Mouse (Mus musculus): ENCODE measurements around the gene Chit1.

The Chit1 gene

GRCm38 (mm10) chr1:134146066-134146465, 35.0 kb downstream of the Chit1 start:
- DNase-seq (ENCODE audit: low spot score), result no peak

DNA sequence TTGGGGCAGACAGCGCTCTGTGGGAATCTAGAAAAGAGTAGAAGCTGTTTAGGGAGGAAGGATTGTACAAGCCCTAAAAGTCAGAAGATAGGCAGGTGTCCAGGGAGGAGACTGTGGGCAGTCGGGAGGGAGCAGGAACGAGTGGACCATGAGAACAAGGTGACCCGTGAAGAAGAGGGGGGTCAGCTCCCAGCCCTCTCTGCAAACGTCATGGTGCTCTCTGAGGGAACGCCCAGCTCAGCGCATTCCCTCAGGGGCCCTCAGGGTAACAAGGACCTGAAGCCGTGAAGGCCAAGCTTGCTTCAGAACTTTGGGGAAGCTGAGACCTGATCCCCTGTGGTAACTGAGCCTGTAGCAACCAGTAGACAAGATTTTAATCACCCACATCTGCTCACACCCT, 39.0 kb downstream of the Chit1 start:
- DNase-seq (ENCODE audit: low spot score), result no peak

- no peak for DNase-seq (ENCODE audit: low spot score)
Observed at GRCm38 (mm10) chr1:134150745-134151144, 39.7 kb downstream of the Chit1 start.

DNA sequence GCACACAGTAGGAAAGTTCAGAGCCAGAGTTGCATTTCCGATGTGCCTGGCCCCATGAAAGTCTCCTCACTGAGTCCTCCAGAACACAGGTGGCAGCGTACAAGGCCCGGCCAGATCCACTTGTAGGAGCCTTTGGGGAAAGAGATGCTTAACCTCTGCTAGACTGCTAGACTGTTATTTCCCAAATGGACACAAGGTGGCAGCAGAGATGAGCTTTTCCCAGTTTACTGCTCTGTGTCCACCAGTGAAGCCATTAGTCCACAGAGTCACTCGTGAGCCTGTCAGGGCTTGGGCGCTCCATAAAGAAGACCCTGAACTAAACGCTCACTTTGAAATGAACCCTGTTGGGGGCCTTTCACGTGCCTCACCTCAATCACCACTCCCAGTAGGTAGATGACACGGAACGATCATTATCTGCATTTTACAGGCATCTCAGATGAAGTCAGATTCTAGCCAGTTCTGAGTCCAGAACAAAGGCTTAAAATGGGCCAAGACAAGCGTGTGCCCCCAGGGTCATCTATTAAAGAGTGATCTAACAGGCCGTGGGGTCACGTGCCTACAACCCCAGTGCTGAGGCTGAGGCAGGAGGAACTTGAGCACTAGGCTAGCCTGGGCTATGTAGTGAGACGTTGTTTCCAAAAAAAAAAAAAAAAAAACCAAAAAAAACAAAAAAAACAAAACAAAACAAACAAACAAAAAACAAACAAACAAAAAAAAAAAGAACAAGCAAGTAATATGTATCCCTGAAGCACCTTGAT, 40.8 kb downstream of the Chit1 start:
- peak; percentile 78 for DNase-seq (ENCODE audit: low spot score)

- no peak for DNase-seq (ENCODE audit: low spot score)
Observed at GRCm38 (mm10) chr1:134152626-134153590, 41.9 kb downstream of the Chit1 start.

DNA sequence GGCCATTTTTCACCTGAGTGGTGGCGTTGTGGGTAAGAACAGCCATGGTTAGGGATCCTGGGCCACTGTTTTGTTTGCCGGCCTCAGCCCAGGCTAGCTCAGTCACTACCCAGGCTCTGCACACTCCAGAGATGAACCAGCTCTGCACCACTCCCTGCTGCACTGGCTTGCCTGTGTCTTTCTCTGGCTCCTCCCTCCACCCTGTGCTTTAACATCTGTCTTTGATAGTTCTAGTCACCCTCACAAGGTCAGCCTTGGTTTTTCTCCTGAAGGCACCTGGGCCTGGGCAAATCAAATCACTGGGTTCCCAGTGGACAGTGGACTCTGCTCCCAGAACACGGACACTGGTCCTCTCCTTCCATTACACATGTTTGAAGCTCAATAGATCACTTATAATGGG, 43.1 kb downstream of the Chit1 start:
- no peak for DNase-seq (ENCODE audit: low spot score)

DNA sequence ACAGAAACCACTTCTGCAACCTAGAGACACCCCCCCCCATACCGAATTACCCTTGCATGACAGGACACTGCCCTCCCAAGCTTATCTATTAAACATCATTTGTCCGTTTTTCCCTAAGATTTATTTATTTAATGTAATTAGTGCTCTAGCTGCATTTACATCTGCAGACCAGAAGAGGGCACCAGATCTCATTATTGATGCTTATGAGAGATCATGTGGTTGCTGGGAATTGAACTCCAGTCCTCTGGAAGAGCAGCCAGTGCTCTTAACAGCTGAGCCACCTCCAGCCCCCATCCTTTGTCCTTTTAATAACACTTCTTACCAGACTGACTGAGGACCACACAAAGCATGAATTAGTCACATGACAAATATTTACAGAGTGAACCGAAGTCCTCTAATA, 43.6 kb downstream of the Chit1 start:
- DNase-seq (ENCODE audit: low spot score), result no peak

DNA sequence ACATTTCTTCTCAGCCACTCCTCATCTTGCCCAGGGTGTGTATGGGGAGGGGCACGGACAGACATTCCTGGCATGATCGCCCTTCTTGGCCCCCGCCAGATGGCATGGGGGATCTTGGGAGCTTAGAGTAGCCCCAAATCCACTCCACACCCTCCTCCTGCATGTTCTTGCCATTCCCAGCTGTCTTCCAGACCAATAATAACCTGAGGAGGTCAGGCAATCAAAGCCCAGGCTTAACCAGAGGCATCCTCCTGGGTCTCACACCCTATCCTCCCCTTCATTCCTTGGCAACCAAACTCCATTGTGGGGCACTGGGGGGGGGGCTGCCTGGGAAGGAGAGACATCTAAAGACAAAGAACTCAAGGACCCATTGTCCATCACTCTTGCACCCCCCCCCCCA, 49.4 kb downstream of the Chit1 start:
- no peak for DNase-seq (ENCODE audit: low spot score)

GRCm38 (mm10) chr1:134161399-134161798, 50.4 kb downstream of the Chit1 start:
- no peak for DNase-seq (ENCODE audit: low spot score)

- no peak for DNase-seq (ENCODE audit: low spot score)
Observed at GRCm38 (mm10) chr1:134162510-134163225, 51.6 kb downstream of the Chit1 start.

DNA sequence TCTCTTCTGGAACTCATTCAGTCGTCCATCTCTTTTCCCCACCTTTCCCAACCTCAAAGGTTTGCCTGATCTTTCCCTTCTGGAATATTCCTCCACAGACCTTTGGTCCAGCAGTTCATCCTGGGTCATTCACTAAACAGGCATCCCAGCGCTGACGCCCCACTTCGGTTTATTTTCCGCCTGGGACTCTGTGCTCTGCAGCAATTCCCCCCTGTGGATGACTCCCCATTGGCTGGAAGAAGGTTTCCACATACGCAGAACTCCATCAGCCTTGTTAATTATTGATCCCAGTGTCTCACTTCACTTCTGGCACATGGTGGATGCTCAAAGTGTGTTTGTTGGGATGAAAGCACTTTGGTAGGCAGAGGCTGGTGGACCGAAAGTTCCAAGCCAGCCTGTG, 52.4 kb downstream of the Chit1 start:
- DNase-seq (ENCODE audit: low spot score), result no peak

DNA sequence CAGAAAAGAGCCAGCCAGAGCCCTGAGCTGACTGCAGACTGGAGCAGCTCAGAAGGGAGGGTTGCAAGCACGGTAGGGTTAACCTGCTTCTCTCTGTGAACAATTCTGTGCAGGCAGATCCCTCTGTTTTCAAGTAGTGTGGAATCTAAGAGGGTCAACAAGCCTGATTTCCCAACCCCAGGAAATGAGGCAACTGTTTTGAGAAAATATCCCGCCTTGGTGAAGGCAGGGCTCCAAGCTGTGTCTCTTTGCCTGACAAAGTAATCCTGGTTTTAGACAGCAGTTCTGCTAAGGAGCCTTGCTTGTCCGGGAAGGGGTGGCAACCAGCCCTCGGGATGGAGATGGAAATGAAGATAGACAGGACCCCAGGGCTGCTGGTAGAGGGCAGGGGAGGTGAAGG, 53.4 kb downstream of the Chit1 start:
- peak; percentile 72 for DNase-seq (ENCODE audit: low spot score)

DNA sequence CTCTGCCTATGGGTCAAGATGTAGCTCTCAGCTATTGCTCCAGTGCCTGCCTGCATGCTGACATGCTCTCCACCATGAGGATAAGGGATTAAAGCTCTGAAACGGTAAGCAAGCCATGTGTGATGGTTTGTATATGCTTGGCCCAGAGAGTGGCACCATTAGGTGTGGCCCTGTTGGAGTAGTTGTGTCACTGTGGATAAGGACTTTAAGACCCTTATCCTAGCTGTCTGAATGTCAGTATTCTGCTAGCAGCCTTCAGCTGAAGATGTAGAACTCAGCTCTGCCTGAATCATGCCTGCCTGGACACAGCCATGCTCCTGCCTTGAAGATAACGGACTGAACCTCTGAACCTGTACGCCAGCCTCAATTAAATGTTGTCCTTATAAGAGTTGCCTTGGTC, 55.5 kb downstream of the Chit1 start:
- no peak for DNase-seq (ENCODE audit: low spot score)

- DNase-seq (ENCODE audit: low spot score), result no peak
Observed at GRCm38 (mm10) chr1:134167416-134168305, 56.6 kb downstream of the Chit1 start.

DNA sequence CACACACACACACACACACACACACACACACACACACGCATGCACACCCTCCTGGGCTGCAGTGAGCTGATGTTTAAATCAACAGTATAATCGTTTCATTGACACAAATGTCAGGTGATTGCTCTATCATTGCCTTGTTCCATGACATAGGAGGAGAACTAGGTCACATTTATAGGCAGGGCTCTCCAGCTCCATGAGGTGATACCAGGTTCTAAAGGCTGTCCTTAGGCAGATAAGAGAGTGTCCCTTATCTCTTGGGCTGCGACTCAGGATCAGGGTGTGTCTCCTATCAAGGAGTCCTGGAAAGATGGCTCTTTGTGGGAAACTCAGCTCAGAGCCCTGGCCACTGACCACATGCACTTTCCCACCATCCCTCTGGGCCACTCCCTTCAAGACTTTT, 57.5 kb downstream of the Chit1 start:
- DNase-seq (ENCODE audit: low spot score), result no peak

DNA sequence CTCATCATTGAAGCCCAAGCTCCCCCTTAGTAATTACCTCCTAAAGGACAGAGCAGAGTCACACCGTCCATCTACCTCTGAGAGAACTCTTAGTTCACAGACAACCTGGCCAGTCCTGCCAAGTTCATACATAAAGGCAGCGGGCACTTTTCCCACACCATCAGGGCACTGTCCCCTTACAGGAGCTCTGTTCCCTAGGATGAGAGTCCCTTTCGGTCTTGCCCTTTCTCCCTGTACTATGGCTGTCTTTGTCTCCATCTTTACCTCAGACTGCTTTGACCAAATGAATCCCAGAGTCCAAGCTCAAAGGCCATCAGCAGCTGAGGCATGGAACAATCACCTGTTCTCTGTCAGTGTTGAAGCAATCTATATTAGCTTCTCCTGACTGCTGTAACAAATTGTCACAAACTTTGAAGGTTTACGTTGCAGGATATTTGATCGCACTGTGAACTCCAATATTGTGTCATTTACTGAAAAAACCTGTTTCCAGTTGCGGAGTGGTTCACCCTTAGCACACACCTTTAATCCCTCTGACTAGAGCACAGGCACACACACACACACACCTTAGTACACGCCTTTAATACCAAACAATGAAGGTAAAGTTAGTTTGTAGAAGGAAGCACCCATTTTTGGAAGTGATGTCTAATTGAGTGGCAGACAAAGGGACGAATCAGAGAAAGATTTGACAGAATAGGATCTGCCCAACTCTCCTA, 58.1 kb downstream of the Chit1 start:
- no peak for DNase-seq (ENCODE audit: low spot score)

DNA sequence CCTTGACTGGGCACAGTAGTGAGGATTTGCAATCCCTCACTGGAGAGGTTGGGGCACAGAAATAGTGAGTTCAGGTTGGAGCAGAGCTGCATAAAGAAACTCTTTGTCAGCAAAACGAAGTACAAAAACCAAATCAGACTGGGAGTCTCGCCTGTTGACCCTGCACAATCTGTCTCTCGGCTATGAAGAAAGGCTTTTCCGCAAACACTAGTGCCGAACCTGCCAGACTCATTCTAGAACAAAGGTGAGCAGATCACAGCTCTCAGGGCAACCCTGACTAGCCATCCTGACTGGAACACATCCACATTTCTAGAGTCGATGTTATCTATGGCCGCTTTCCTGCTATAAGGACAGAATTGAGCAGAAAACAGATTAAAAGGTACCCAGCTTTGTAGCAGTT, 62.0 kb downstream of the Chit1 start:
- no peak for DNase-seq (ENCODE audit: low spot score)

DNA sequence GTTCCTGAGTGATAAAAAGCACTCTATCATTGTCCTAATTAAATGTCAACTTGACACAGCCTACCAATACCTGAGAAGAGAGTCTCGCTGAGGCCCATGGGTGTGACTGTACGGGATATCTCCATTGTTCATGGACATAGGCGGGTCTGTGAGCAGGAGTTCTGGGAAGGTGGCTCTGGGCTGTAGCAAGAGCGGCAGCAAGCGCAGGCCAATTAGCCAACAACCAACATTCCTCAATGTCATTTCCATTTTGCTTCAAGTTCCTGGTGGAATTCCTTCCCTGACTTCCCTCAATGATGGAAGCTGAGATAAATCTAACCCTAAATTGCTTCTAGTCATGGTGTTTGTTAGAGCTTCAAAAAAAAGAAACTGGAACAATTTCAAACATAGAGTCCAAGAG, 66.9 kb downstream of the Chit1 start:
- no peak for DNase-seq (ENCODE audit: low spot score)

GRCm38 (mm10) chr1:134182025-134182424, 71.0 kb downstream of the Chit1 start, which contains the start of gene Chil1:
TSS of gene Chil1 (plus strand) at chr1:134182176.
- no peak for DNase-seq (ENCODE audit: low spot score)

DNA sequence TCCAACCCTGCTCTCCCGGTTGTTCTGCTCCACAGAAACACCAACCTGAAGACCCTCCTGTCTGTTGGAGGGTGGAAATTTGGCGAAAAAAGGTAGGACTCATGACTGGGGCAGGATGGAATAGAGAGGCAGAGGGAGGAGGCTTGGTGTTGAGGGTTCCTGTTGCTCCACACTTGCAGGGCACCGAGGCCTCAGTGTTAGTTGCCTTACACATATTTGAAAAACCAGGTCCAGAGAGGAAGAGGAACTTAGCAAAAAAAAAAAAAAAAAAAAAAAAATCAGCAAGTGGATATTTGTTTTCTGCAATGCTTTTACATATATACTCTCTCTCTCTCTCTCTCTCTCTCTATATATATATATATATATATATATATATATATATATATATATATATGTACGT, 73.0 kb downstream of the Chit1 start:
- no peak for DNase-seq (ENCODE audit: low spot score)

DNA sequence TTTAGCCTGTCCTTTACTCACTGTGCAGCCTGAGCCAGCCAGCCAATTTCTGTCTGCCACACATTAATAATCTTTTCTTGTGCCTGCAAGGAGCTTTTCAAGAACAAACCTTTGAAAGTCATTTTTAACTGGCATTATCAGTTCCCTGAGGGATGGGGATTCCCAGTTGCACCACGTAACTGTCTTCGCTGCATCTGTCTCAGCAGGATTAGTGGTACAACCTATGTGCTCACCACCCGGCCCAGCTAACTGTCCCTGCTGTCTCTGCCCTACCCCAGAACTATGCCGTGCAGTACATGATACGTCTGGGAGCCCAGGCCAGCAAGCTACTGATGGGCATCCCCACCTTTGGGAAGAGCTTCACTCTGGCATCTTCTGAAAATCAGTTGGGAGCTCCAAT, 77.2 kb downstream of the Chit1 start:
- no peak for DNase-seq (ENCODE audit: low spot score)

All from testis, postnatal 14 days (tissue).